Mouse (Mus musculus) hindbrain, embryonic 14.5 days (tissue): ENCODE data around the gene Fam219b. TPM values are rescaled to one million over a fixed set of nuclear protein-coding genes. Genes with fewer than 3 reads are reported as not detected.
A peak's percentile ranks its signal among the peaks of the same experiment; 100 is the strongest.

Experiments
- ATAC-seq: fragments of 200-750 bp; cut with Nextera tagmentation; 2 replicates; pipeline ENCODE4 v1.8.0; 2017; ENCODE audit warnings: moderate number of reproducible peaks, mild to moderate bottlenecking, moderate TSS enrichment, moderate library complexity; ENCODE audit not compliant: low FRiP score
- DNase-seq: peaks from one replicate; pipeline ENCODE4 v3.0.0-alpha.2; 2015; ENCODE audit warnings: low spot score
- H3K27ac ChIP-seq: fragments of 300-500 bp; sonication (generic); 2 replicates; pipeline ENCODE4 v1.5.1; 2014; ENCODE audit warnings: mild to moderate bottlenecking, moderate library complexity
- H3K27me3 ChIP-seq: fragments of 300-500 bp; sonication (generic); 2 replicates; pipeline ENCODE4 v1.6.1; 2014; ENCODE audit warnings: mild to moderate bottlenecking, low read length, mixed read lengths; ENCODE audit not compliant: control insufficient read depth, insufficient read depth
- H3K36me3 ChIP-seq: fragments of 300-500 bp; sonication (generic); replicated peaks from 2 replicates; pipeline ENCODE4 v1.6.1; 2014; ENCODE audit not compliant: control insufficient read depth, insufficient read depth
- H3K4me1 ChIP-seq: fragments of 300-500 bp; sonication (generic); replicated peaks from 2 replicates; pipeline ENCODE4 v1.6.1; 2014; ENCODE audit warnings: antibody characterized with exemption, low read length, mixed read lengths; ENCODE audit not compliant: control insufficient read depth, insufficient read depth
- H3K4me2 ChIP-seq: fragments of 300-500 bp; sonication (generic); replicated peaks from 2 replicates; pipeline ENCODE4 v1.6.1; 2014; ENCODE audit warnings: mild to moderate bottlenecking, moderate library complexity
- H3K4me3 ChIP-seq: fragments of 300-500 bp; sonication (generic); replicated peaks from 2 replicates; pipeline ENCODE4 v1.5.1; 2014; ENCODE audit warnings: mild to moderate bottlenecking, low read length
- H3K9ac ChIP-seq: fragments of 300-500 bp; sonication (generic); 2 replicates; pipeline ENCODE4 v1.6.1; 2014
- H3K9me3 ChIP-seq: fragments of 300-500 bp; sonication (generic); 2 replicates; pipeline ENCODE4 v1.6.1; 2016; ENCODE audit warnings: low read length; ENCODE audit not compliant: control insufficient read depth
- WGBS: fragments of 180-500 bp; shearing (Covaris S2); extraction: QIAGEN DNeasy Blood & Tissue Kit; methylation state at CpG from one replicate; pipeline ENCODE4 v1.1.7; 2014; 5-methylcytosine and 5-hydroxymethylcytosine counted together
- polyA plus RNA-seq: library from polyadenylated mRNA; unstranded; fragments of >200 nt; fragmentation: Nextera tagmentation; extraction: Ambion mirVana; gene quantifications from 2 replicates; pipeline ENCODE4 v1.2.1, GENCODE M21; 2014

The Fam219b gene
- polyA plus RNA-seq, 1 experiment from 2014 or later: 23.1 TPM

DNA sequence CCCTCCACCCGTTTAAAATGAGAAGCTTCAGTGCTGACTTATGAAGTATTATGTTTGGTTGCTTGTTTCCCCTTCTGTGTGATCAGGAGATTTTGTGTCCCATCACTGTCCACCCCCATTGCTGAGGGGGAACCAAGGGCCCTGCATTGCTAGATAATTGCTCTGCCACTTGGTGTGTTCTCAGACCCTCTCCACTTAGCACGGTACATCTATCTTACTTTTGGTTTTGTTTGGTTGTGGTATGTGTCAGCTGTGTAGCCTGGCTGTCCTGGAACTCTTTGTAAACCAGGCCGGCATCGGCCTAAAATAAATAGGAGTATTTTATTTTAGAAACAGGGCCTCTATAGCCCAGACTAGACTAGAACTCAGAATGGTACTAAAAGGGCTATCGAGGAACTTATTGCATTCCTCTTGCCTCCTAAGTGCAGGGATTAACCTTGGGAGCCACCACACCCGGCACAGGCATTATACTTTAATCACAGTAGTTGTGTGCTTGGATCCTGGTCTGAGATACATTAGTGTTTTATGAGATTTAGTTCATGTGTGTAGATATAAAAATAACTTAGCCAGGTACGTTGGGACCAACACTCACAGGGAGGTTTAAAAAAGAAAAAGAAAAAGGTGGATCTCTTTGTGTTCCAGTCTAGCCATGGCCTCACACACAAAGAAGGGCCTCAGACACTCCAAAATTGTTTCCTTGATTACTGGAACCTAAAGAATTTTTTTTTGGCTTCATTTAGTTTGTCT, 15.0 kb upstream of the Fam219b start:
- no peak for ATAC-seq
- H3K4me2 ChIP-seq: peak overlapping the region; percentile 57
- WGBS: 42% methylated on average over 7 of the region's 7 CpGs

DNA sequence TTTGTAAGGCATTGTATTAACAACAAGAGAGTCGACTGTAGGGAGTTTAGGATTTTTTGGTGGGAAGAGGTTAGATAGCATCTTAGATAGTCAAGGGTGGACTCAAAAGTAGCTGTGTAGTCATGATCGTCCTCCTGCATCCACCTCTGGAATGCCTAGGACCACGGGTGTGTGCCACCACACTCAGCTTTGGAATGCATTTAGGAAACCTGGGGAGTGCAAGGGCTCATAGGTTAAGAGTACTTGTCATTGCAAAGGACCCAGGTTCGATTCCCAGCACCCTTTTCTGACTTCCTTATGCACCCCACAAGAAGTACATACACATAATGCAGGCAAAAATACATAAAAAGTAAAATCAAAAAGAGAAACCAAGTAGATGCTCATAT, 14.5 kb upstream of the Fam219b start:
- WGBS: 82% methylated on average over 4 of the region's 4 CpGs
- no peaks in the 10 kb centered on the region for H3K36me3 ChIP-seq
- DNase-seq (no peak), ATAC-seq (no peak)
- no peaks in the 10 kb centered on the region for H3K9me3 ChIP-seq
- H3K4me2 ChIP-seq: peak overlapping the region; percentile 57
- H3K4me1 ChIP-seq: peaks cover 24% of the 10 kb centered on the region
- H3K9ac ChIP-seq: peak overlapping the region; percentile 96
- H3K27ac ChIP-seq: no peak overlapping the region
- peak overlapping the region; percentile 93 for H3K4me3 ChIP-seq
- H3K27me3 ChIP-seq: no peaks in the 10 kb centered on the region

More for the DNA sequence above, 15.0 kb upstream of the Fam219b start:
- Histone ChIP-seq H3K9ac (peak overlapping the region; percentile 96), H3K27me3 (no peaks in the 10 kb centered on the region), H3K27ac (no peak overlapping the region; the same call in 1 of the 2 replicates), H3K4me1 (peaks cover 24% of the 10 kb centered on the region), H3K9me3 (no peaks in the 10 kb centered on the region), H3K4me3 (peak overlapping the region; percentile 93), H3K36me3 (no peaks in the 10 kb centered on the region)
- no peak for DNase-seq

DNA sequence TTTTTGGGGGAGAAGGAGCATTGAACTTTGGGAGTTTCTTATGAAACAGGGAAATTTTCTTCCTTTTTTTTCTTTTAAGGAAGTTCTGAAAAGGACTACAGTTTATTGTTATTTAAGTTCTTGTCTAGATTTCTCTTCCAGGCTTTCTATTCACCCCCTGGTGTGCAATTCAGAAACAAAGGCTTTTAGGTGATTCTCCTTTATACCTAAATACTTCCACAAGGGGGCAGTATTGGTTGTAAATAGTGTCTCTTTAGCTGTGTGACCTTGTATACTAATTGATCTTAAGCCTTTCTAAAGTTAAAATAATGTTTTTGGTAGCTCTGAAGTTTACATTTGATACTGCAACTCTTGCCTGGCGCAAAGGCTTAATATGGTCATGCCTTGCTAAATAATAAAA, 13.6 kb upstream of the Fam219b start:
- H3K36me3 ChIP-seq: no peaks in the 10 kb centered on the region
- ATAC-seq (no peak), DNase-seq (peak; percentile 80)

DNA sequence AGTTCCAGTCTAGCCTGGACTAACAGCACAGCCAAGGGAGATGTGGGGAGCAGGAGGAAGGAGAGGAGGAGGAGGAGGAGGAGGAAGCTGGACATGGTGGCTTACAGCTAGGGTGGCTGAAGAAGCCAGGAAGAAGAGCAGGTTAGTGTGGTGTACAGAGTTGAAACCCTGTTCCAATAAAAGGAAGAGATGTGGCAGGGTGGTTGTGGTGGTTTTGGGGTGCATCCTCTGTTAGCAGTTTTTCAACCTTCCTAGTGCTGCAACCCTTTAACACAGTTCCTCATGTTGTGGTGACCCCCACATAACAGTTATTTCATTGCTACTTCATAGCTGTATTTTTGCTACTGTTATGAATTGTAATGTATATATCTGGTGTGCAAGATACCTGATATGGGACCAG, 12.9 kb upstream of the Fam219b start:
- Histone ChIP-seq H3K27ac (no peak overlapping the region), H3K4me1 (peaks cover 24% of the 10 kb centered on the region), H3K27me3 (no peaks in the 10 kb centered on the region), H3K36me3 (0 out of 2 replicates have a peak, but pooled peaks cover 4% of the 10 kb centered on the region), H3K9ac (no peak overlapping the region), H3K9me3 (no peaks in the 10 kb centered on the region), H3K4me2 (no peak overlapping the region), H3K4me3 (no peak overlapping the region)
- DNase-seq (no peak), ATAC-seq (no peak)

More for the DNA sequence above, 13.6 kb upstream of the Fam219b start:
- peak overlapping the region; percentile 57 for H3K4me2 ChIP-seq
- H3K27ac ChIP-seq: no peak overlapping the region
- H3K4me1 ChIP-seq: peaks cover 24% of the 10 kb centered on the region
- H3K9me3 ChIP-seq: no peaks in the 10 kb centered on the region
- 77% methylated on average over 1 of the region's 1 CpGs for WGBS
- no peak overlapping the region for H3K9ac ChIP-seq
- H3K27me3 ChIP-seq: no peaks in the 10 kb centered on the region
- no peak overlapping the region for H3K4me3 ChIP-seq

DNA sequence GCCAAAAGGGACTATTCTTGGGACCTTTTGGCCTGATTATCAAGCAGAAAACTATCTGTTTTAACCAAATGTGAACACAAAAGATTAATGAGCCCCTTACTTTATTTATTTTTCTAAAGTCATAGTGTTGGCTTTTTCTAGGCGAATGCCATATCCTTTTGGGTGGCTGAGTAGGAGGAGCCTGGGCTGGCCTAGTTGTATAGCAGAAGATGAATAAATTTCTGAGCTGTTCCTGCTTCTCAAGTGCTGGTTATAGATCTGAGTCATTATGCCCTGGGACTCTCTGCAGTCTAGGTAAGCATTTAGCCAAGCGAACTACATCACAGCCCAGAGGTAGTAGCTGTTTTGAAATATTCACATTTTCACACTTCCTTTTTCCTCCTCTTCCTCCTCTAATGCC, 11.8 kb upstream of the Fam219b start:
- no peak overlapping the region for H3K4me3 ChIP-seq
- WGBS: 88% methylated on average over 2 of the region's 2 CpGs
- no peak for ATAC-seq

DNA sequence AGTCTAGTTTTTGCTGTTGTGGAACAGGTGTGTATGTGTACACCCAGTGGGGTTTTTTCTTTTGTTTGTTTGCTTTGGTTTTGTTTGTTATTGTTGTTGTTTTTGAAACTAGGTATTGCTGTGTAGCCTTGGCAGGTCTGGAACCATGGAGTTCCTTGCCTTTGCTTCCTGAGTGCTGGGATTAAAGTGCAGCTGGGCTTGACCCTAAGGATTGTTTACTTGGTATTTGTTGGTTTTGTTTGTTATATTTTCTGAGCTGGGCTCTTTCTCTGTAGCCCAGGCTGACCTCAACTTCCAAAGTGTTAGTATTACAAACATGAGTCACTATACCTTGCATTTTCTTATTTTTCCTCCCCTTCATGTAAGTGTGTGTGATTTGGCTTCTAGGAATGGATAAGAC, 10.9 kb upstream of the Fam219b start:
- Histone ChIP-seq H3K4me3 (no peak overlapping the region), H3K36me3 (peaks cover 23% of the 10 kb centered on the region), H3K27ac (no peak overlapping the region), H3K9ac (no peak overlapping the region), H3K27me3 (no peaks in the 10 kb centered on the region), H3K4me2 (no peak overlapping the region), H3K9me3 (no peaks in the 10 kb centered on the region), H3K4me1 (peaks cover 24% of the 10 kb centered on the region)
- DNase-seq: no peak
- no peak for ATAC-seq

More for the DNA sequence above, 11.8 kb upstream of the Fam219b start:
- peaks cover 15% of the 10 kb centered on the region for H3K36me3 ChIP-seq
- H3K27me3 ChIP-seq: no peaks in the 10 kb centered on the region
- H3K4me1 ChIP-seq: peaks cover 24% of the 10 kb centered on the region
- H3K9me3 ChIP-seq: no peaks in the 10 kb centered on the region
- DNase-seq: no peak
- no peak overlapping the region for H3K4me2 ChIP-seq
- H3K9ac ChIP-seq: no peak overlapping the region
- H3K27ac ChIP-seq: no peak overlapping the region

DNA sequence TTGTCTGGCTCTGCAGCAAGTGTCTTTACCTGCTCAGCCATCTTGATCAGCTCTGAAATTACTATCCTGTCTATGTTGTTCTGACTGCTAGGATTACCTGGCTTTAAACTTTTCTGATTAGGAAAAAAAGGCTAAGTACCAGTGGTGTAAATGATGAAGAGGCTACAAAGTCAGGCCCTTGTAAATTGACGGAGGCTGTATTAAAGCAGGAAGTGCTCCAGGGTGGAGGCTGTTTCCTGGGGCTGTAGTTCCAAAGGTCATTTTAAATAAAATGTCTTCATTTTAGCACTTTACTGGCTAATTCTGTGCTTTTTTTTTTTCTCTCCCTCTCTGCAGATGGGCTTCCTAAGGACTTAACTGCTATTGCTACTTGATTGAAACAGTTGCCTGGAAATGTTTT, 5.4 kb upstream of the Fam219b start:
- Histone ChIP-seq H3K4me3 (no peak overlapping the region), H3K27ac (no peak overlapping the region), H3K9ac (no peak overlapping the region), H3K4me2 (no peak overlapping the region), H3K9me3 (no peaks in the 10 kb centered on the region), H3K4me1 (peaks cover 5% of the 10 kb centered on the region; the same call in 1 of the 2 replicates), H3K27me3 (no peaks in the 10 kb centered on the region), H3K36me3 (peaks cover 60% of the 10 kb centered on the region)
- ATAC-seq (no peak), DNase-seq (no peak)
- 87% methylated on average over 1 of the region's 1 CpGs for WGBS

DNA sequence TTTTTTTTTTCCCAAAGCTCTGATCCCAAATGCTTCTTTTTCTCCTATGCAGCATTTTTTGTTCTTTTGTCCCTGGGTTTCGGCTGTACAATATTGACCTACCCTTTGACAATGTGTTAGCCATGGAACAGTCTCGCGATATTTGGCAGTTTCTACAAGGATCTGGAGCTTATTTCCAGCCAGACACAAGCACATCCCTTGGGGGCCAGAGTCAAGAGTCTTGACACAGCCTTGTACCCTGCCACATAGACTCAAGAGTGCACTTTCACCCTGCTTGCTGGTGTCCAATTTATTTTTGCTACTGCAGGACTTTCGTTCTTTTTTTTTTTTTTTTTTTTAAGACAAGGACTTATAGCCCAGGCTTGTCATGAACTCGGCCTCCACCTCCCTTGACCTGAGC, 966 bp upstream of the Fam219b start:
- Histone ChIP-seq H3K9ac (peak overlapping the region; percentile 81; the same call in 1 of the 2 replicates), H3K27ac (no peak overlapping the region)

DNA sequence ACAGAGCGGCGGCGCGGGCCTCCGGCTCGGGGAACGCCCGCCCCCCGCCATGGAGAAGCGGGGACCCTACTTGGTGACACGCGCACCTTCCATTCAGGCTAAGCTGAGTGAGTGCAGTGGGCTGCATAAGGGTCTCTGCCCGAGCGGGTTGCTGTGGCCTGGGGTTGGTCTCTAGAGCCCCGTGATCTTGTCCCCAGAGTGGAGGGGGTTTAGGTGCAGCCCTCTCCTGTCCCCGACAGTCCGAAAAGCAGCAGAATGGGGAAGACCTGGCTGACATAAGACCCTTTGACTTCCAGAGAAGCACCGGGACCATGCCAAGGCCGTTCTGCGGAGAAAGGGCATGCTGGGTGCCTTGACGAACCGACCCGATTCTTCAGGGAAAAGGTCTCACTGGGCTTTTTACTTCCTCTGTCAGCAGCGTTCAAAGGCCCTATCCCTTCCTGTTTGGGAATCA, 427 bp downstream of the Fam219b start:
- H3K36me3 ChIP-seq: peaks cover 58% of the 10 kb centered on the region
- peaks cover 20% of the 10 kb centered on the region for H3K4me1 ChIP-seq
- no peaks in the 10 kb centered on the region for H3K9me3 ChIP-seq
- peak overlapping the region; percentile 84 for H3K27ac ChIP-seq
- DNase-seq: no peak
- H3K4me2 ChIP-seq: peak overlapping the region; percentile 65
- ATAC-seq: peak; percentile 77; the same call in 1 of the 2 replicates
- peak overlapping the region; percentile 81 for H3K9ac ChIP-seq
- H3K27me3 ChIP-seq: no peaks in the 10 kb centered on the region
- WGBS: under 1% methylated on average over 24 of the region's 24 CpGs
- H3K4me3 ChIP-seq: peak overlapping the region; percentile 81

More for the DNA sequence above, 966 bp upstream of the Fam219b start:
- peaks cover 63% of the 10 kb centered on the region for H3K36me3 ChIP-seq
- H3K4me1 ChIP-seq: peaks cover 20% of the 10 kb centered on the region
- ATAC-seq (no peak), DNase-seq (no peak)
- 89% methylated on average over 5 of the region's 5 CpGs for WGBS
- H3K4me3 ChIP-seq: no peak overlapping the region
- H3K4me2 ChIP-seq: peak overlapping the region; percentile 65
- no peaks in the 10 kb centered on the region for H3K9me3 ChIP-seq
- H3K27me3 ChIP-seq: no peaks in the 10 kb centered on the region
